Mouse (Mus musculus): Measurements from ENCODE around the gene Hba-x. TPM values are rescaled to one million over a fixed set of nuclear protein-coding genes. Genes with fewer than 3 reads are reported as not detected.

The Hba-x gene
- total RNA-seq, 2 experiments from 2014 or later, result not detected

DNA sequence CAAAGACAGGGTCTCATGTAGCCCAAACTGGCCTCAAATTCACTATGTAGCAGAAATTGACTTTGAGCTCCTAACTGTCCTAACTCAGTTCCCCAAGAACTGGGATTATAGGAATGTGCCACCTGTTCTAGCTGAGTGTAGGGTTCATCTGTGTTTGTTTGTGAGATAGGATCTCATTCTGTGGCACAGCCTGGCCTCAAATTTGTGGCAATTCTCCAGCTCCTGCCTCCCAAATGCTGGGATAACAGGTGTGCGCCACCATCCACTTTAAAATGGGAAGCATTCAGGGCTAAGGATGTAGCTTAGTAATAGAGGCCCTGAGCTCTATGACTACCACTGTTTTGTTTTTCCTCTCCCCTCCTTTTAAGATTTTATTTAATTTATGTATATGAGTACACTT lies 23.1 kb upstream of the Hba-x start:
- Histone ChIP-seq H3K27ac (no peak overlapping the region), H3K4me3 (no peak overlapping the region)
- intact Hi-C loops (cut with DNase I), result no loop called here
- no peak for TF ChIP-seq CTCF (IDR thresholded peaks at IDR 0.05)
- DNase-seq (ENCODE audit: extremely low spot score in 1 of 2, low spot score in 2 of 2), result no peak

DNA sequence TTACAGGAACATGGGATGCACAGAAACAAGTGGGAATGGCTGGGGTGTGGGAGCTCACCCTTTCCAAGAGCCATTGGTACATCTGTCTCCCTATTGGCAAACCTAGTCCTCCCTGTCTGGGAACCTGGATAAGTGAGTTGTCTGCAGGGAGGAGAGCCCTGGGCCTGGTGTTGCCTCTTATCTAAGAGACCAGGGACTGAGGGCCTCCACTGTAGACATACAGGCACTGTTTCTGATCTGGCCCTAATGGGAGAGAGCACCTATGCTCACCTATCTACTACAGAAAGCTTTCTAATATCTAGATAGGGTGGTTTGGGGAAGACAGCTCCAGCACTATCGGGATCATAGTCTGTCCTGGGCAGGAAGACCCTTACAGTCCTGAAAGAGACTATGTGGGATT lies 20.1 kb upstream of the Hba-x start:
- Histone ChIP-seq H3K4me3 (no peak overlapping the region), H3K27ac (no peak overlapping the region)
- no peak for TF ChIP-seq CTCF (IDR thresholded peaks at IDR 0.05)
- intact Hi-C loops (cut with DNase I), result no loop called here
- no peak for DNase-seq (ENCODE audit: extremely low spot score in 1 of 2, low spot score in 2 of 2)

DNA sequence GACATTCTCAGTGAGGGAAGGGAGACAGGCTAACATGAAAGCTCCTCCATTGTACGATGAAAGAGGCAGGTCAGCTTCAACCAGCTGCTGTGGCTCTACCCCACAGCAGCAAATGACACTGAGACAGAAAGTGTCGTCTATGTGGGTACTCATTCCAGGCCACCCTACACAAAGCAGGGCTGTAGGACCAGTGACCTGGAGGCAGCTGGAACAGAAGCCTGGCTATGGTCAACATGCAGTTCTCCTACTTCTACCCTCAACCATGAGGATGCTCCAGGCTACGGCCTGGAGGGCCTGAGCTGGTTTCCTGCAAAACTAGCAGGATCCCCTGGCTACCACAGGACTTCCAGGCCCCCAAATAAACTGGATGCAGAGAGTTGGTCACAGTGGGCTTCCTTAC lies 19.6 kb upstream of the Hba-x start:
- no peak for DNase-seq (ENCODE audit: extremely low spot score in 1 of 2, low spot score in 2 of 2)
- intact Hi-C loops (cut with DNase I), result no loop called here
- H3K4me3 ChIP-seq, result no peak overlapping the region
- H3K27ac ChIP-seq, result no peak overlapping the region
- no peak for TF ChIP-seq CTCF (IDR thresholded peaks at IDR 0.05)

DNA sequence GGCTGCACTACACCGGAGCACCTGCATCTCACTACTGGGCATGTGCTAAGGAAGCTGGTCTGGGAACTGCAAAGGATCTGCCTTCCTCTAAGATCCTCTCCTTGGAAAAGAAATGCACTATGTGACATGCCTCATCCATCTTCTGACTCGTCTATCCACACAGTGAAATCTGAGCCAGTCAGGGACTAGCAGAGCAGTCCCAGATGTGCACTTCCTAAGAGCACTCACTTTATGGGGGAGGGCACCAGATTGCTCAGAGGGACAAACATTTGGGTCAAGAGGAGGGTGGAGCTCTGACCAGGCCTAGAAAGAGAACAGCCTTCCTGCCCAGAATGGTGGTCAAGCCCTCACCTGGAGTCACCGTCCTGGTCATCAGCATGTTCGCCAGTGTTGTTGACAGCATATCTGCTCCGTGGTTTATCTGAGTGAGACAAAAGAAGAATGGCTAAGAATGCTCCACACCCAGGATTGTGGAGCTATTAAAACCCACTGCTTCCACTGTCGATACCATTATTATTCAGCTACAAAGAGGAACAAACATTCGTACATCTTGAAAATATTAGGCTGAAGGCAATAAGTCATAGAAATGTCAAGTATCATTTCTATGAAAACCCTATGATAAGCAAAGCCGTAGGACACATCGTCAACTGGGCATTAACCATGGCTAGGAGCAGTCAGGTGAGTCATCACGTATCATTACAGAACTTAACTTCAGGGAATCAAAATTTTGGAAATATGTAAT lies 13.4 kb upstream of the Hba-x start:
- no peak overlapping the region for H3K27ac ChIP-seq
- TF ChIP-seq CTCF (IDR thresholded peaks at IDR 0.05), result no peak
- no peak overlapping the region for H3K4me3 ChIP-seq
- no peak for DNase-seq (ENCODE audit: extremely low spot score in 1 of 2, low spot score in 2 of 2)
- intact Hi-C loops (cut with DNase I), result no loop called here

DNA sequence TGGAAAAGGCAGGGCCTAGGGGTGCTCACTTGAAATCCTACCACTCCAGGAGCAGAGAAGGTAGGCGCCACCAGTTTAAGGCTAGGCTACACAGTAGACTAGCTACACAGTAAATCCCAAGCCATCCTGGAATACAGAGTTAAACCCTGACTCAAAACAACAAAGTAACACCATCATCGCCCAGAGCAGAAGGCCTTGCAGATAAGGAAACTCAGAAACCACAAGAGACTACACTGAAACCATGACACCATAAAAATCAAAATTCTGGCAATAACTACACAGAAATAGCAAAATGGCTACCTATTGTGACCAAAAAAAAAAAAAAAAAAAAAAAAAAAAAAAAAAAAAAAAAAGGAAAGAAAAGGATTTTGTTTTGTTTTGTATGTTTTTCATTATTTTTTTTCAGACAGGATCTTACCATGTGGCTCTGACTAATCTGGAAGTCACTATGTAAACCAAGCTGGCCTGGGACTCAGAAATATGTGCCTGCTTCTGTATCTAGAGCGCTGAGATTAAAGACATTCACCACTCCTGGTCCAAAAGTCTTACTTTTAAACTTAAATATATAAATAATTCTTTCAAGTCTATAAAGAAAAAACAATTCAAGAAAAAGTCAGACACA lies 11.0 kb upstream of the Hba-x start:
- H3K4me3 ChIP-seq, result no peak overlapping the region
- no peak for TF ChIP-seq CTCF (IDR thresholded peaks at IDR 0.05)
- intact Hi-C loops (cut with DNase I), result no loop called here
- DNase-seq (ENCODE audit: extremely low spot score in 1 of 2, low spot score in 2 of 2), result no peak
- H3K27ac ChIP-seq, result no peak overlapping the region

DNA sequence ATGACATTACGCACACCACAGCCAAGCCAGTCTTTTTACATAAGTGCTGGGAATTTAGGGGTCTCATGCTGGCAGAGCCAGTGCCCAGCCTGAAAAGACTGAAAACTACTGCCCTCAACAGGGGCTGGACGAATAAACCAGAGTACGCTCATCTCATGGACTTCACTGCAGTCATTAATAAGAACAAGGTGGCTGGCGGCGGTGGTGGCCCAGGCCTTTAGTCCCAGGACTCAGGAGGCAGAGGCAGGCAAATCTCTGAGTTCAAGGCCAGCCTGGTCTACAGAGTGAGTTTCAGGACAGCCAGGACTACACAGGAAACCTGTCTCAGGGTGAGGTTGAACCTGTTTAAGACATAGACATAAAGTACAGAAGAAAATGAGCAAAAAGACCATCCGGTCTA lies 10.0 kb upstream of the Hba-x start:
- intact Hi-C loops (cut with DNase I), result no loop called here
- TF ChIP-seq CTCF (IDR thresholded peaks at IDR 0.05), result no peak
- H3K27ac ChIP-seq, result no peak overlapping the region
- no peak for DNase-seq (ENCODE audit: extremely low spot score in 1 of 2, low spot score in 2 of 2)
- no peak overlapping the region for H3K4me3 ChIP-seq

DNA sequence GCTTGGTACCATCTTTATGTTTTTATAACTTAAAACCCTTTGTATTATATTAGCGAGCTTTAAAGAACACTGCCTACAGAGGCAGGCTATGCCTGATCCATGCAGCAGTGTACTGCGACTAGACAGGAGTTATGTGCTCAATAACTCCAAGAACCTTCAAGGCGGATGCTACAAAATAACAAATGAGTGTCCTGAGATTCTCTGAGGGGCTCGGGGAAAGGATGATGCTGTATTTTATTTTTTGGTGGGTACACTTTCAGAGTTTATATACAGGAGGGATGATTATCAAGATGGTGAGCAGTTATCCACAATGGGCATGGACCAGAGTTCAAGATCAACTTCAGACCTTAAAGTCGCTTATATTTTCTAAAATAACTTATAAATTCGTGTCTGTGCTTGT lies 9.4 kb upstream of the Hba-x start:
- intact Hi-C loops (cut with DNase I), result no loop called here
- TF ChIP-seq CTCF (IDR thresholded peaks at IDR 0.05), result no peak
- Histone ChIP-seq H3K4me3 (peak overlapping the region; percentile 87), H3K27ac (peak overlapping the region; percentile 97)
- DNase-seq (ENCODE audit: extremely low spot score in 1 of 2, low spot score in 2 of 2), result no peak

DNA sequence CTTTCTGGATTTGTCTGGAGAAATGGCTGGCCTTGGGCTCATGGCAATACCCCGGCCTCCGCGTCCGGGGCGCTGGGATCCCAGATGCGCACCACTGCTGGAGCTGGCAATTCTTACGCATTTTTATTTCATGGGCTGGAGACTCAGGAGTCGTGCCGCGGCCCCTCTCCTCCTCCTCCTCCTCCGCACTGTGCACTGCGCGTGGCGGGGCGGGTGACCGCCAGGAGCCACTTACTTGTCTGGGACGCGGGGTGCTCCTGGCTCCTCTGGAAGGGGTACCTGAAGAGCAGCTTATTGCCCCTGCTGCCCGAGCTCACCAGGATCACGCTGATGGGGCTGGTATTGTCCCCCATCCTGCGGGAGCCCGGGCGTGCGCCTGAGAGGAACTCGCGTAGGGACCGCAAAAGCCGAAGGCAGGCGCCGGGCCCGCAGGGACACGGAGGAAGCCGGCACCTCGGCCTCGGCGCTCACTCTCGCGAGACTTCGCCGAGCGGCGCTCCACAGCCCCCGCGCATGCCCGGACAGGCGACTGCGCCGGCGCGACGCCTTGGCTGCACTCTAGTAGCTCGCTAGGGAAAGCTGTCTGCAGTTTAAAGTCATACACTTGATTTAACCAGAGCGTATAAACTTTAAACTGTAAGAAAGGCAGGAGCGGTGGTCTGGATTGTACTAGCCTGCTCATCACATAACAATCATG lies 8.9 kb upstream of the Hba-x start, which contains the start of gene Nprl3:
Gene Nprl3 (minus strand): TSS at position 520 of the 697 bp plus-strand sequence.
- intact Hi-C loops (cut with DNase I), result no loop called here
- Histone ChIP-seq H3K27ac (peak within 1 kb of the TSS; percentile 97), H3K4me3 (peak within 1 kb of the TSS; percentile 87)
- peak; percentile 96 for DNase-seq (ENCODE audit: extremely low spot score in 1 of 2, low spot score in 2 of 2)
- TF ChIP-seq CTCF (IDR thresholded peaks at IDR 0.05), result no peak; the same call in 1 of the 2 replicates

DNA sequence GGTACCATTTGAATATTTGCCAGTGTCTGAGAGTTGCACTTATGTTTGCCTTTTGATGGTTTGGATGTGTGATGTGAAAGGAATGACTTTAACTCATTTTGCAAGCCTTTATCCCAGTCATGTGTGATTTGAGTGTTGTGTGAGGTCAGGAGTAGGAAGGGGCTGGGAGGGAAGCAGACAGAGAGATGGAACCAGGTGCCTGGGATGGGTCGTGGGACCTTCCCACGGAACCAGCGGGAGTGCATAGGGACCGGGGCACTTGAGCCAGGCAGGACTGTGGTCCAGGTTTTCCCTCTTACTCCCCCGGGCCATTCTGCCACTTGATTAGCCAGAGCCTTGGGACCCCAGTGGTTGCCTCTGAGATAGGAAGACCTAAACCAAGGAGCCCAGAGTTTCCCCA lies 8.2 kb upstream of the Hba-x start:
- no peak for DNase-seq (ENCODE audit: extremely low spot score in 1 of 2, low spot score in 2 of 2)
- no peak for TF ChIP-seq CTCF (IDR thresholded peaks at IDR 0.05)
- peak overlapping the region; percentile 97 for H3K27ac ChIP-seq
- intact Hi-C loops (cut with DNase I), result no loop called here
- peak overlapping the region; percentile 87 for H3K4me3 ChIP-seq

DNA sequence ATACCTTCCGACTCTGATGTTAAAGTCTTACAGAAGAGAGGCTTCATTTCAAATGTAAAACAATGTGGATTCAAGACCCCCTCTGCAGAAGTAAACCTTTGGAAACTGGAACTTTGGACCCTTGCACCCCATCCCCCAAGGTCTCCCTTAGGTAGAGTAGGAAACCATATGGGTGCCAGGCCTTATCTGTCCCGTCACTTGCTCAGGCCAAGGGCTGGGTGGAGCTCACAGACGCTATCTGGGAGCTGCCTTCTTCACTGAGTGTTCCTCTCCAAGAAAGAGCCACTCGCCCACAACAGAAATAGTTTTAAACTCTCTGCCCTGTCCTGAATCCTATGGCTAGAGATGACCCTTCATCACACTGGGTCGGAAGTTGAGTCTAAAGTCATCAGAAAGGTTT lies 7.2 kb upstream of the Hba-x start:
- no peak overlapping the region for H3K27ac ChIP-seq
- no peak overlapping the region for H3K4me3 ChIP-seq
- TF ChIP-seq CTCF (IDR thresholded peaks at IDR 0.05), result no peak
- no peak for DNase-seq (ENCODE audit: extremely low spot score in 1 of 2, low spot score in 2 of 2)
- intact Hi-C loops (cut with DNase I), result no loop called here

DNA sequence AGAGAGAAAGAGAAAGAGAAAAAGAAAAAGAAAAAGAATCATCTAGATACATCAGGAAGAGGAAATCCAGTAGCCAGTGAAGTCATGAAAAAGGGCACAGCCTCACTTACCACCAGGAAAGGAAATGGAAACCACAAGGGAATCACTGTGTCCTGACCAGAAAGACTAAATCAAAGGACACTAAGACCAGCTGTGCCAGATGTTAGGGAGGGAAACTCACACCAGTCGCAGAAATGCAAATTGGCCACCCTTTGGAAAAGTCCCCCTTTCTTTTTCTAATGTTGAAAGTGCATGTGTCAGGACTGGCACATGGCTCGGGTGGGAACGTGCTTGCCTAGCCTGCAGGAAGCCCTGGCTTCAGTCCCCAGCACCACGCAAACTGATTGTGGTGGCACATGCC lies 5.0 kb upstream of the Hba-x start:
- no peak for DNase-seq (ENCODE audit: extremely low spot score in 1 of 2, low spot score in 2 of 2)
- no peak overlapping the region for H3K4me3 ChIP-seq
- H3K27ac ChIP-seq, result no peak overlapping the region
- intact Hi-C loops (cut with DNase I), result no loop called here
- TF ChIP-seq CTCF (IDR thresholded peaks at IDR 0.05), result no peak

DNA sequence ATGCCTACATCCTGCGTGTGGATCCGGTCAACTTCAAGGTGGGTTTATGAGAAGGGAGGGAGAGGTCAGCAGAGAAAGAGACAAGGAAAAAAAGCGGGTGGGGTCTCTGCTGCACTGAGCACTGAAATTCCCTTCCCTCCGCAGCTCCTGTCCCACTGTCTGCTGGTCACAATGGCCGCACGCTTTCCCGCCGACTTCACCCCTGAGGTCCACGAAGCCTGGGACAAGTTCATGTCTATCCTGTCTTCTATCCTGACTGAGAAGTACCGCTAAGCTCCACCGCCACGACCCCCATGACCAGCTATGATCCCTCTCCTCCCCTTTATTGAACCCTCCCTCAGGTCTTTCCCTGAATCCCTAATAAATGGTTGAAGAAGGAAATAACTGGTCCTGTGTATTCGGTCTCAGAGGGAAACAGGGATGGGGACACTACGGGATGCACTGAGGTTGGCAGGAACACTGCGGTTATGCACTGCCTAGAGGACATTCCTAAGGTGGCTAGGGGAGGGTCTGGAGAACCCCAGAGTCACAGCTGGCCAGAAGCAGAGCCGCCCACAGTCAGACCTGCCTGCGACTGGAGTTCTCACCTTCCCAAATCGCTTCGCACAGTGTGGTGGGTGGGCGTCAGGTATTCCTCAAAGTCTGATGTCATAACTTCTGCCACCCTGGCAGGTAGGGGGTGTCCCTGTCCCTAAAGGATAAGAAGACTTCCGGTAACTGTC lies 1.7 kb downstream of the Hba-x start:
- Histone ChIP-seq H3K27ac (no peak overlapping the region), H3K4me3 (no peak overlapping the region)
- intact Hi-C loops (cut with DNase I), result loop anchor here (5.0 kb wide), 1 partner anchor 81 kb away; no protein-coding TSS in a partner anchor
- no peak for DNase-seq (ENCODE audit: extremely low spot score in 1 of 2, low spot score in 2 of 2)
- TF ChIP-seq CTCF (IDR thresholded peaks at IDR 0.05), result no peak
